Mouse (Mus musculus) cerebellum, adult 2 months (tissue): ENCODE measurements around the gene Cfap43. TPM values are rescaled to one million over a fixed set of nuclear protein-coding genes. Genes with fewer than 3 reads are reported as not detected.
A peak's percentile ranks its signal among the peaks of the same experiment; 100 is the strongest.

Experiments used
- DNase-seq, 2 experiments: peaks; one replicate each; pipeline ENCODE4 v3.0.0; 2021
- H3K27ac ChIP-seq: fragments of 200-500 bp; 2 replicates; pipeline ENCODE4 v1.5.1; 2012; ENCODE audit warnings: low read length, control low read depth, inconsistent platforms; ENCODE audit not compliant: insufficient read depth
- H3K27me3 ChIP-seq: fragments of 200-500 bp; 2 replicates; pipeline ENCODE4 v1.6.1; 2012; ENCODE audit warnings: inconsistent platforms, mild to moderate bottlenecking, low read length, moderate library complexity; ENCODE audit not compliant: control insufficient read depth, insufficient read depth
- H3K4me1 ChIP-seq: fragments of 200-500 bp; 2 replicates; pipeline ENCODE4 v1.6.1; 2011; ENCODE audit warnings: low read length; ENCODE audit not compliant: control insufficient read depth, insufficient read depth
- H3K4me3 ChIP-seq: fragments of 200-500 bp; replicated peaks from 2 replicates; pipeline ENCODE3; 2011; ENCODE audit warnings: mild to moderate bottlenecking, low read depth, low read length, control low read depth; ENCODE audit not compliant: insufficient read depth
- CTCF ChIP-seq: fragments of 200-500 bp; IDR thresholded peaks from 2 replicates; pipeline ENCODE4 v1.5.1; 2011; ENCODE audit warnings: low read depth, mild to moderate bottlenecking, control low read depth, low read length, moderate library complexity, borderline replicate concordance; ENCODE audit not compliant: insufficient read depth
- POLR2A ChIP-seq: fragments of 200-500 bp; IDR thresholded peaks from 2 replicates; pipeline ENCODE4 v1.6.1; 2011; ENCODE audit warnings: low read length, control low read depth, borderline replicate concordance; ENCODE audit not compliant: insufficient read depth
- WGBS: fragments of 180-500 bp; shearing (Covaris S2); methylation state at CpG from one replicate; pipeline ENCODE4 v1.1.7; 2018; 5-methylcytosine and 5-hydroxymethylcytosine counted together
- polyA plus RNA-seq: library from polyadenylated mRNA; depleted of rRNA; stranded (reverse); fragments of >200 nt; gene quantifications from 2 replicates; pipeline ENCODE4 v1.2.3, GENCODE M21; 2012

Cfap43 gene
- polyA plus RNA-seq, 1 experiment = 1.00 TPM

GRCm38 (mm10) chr19:47814721-47815120 lies 104.4 kb downstream of the Cfap43 start:
- Histone ChIP-seq H3K27me3 (no peaks in the 10 kb centered on the region), H3K27ac (no peak overlapping the region), H3K4me3 (no peak overlapping the region), H3K4me1 (no peaks in the 10 kb centered on the region)
- no peak for DNase-seq
- TF ChIP-seq POLR2A (no peak), CTCF (no peak)
- 91% methylated on average over 5 of the region's 5 CpGs for WGBS

GRCm38 (mm10) chr19:47812091-47812490 lies 107.0 kb downstream of the Cfap43 start:
- H3K27me3 ChIP-seq = no peaks in the 10 kb centered on the region
- TF ChIP-seq CTCF (no peak), POLR2A (no peak)
- no peak overlapping the region for H3K4me3 ChIP-seq
- WGBS = 73% methylated on average over 10 of the region's 10 CpGs
- H3K4me1 ChIP-seq = no peaks in the 10 kb centered on the region
- DNase-seq = no peak
- H3K27ac ChIP-seq = no peak overlapping the region

- no peak for DNase-seq
- Histone ChIP-seq H3K4me1 (no peaks in the 10 kb centered on the region), H3K27me3 (no peaks in the 10 kb centered on the region; the same call in 1 of the 2 replicates), H3K4me3 (no peak overlapping the region), H3K27ac (no peak overlapping the region)
- TF ChIP-seq POLR2A = no peak
- no peak for TF ChIP-seq CTCF
- 71% methylated on average over 10 of the region's 10 CpGs for WGBS
Measured at GRCm38 (mm10) chr19:47798583-47798982, 120.5 kb downstream of the Cfap43 start.

- no peaks in the 10 kb centered on the region; the same call in 1 of the 2 replicates for H3K27me3 ChIP-seq
- WGBS = 39% methylated on average over 7 of the region's 7 CpGs
Measured at GRCm38 (mm10) chr19:47796699-47797098, 122.4 kb downstream of the Cfap43 start.

GRCm38 (mm10) chr19:47795009-47795728 lies 123.9 kb downstream of the Cfap43 start:
- Histone ChIP-seq H3K27ac (no peak overlapping the region), H3K27me3 (no peaks in the 10 kb centered on the region; the same call in 1 of the 2 replicates), H3K4me1 (no peaks in the 10 kb centered on the region), H3K4me3 (no peak overlapping the region)
- 25% methylated on average over 15 of the region's 15 CpGs for WGBS
- peak; percentile 47 to 56 for DNase-seq
- TF ChIP-seq POLR2A (no peak), CTCF (peak; percentile 53; the same call in 1 of the 2 replicates)

More at GRCm38 (mm10) chr19:47796699-47797098, 122.4 kb downstream of the Cfap43 start:
- Histone ChIP-seq H3K27ac (no peak overlapping the region), H3K4me3 (no peak overlapping the region), H3K4me1 (no peaks in the 10 kb centered on the region)
- no peak for DNase-seq
- TF ChIP-seq CTCF (no peak), POLR2A (no peak)

GRCm38 (mm10) chr19:47794331-47794730 lies 124.8 kb downstream of the Cfap43 start:
- Histone ChIP-seq H3K4me3 (no peak overlapping the region), H3K27me3 (no peaks in the 10 kb centered on the region; the same call in 1 of the 2 replicates), H3K4me1 (no peaks in the 10 kb centered on the region), H3K27ac (no peak overlapping the region)
- 20% methylated on average over 5 of the region's 5 CpGs for WGBS
- TF ChIP-seq POLR2A = no peak
- TF ChIP-seq CTCF = no peak
- no peak for DNase-seq

GRCm38 (mm10) chr19:47790316-47791020 lies 128.6 kb downstream of the Cfap43 start:
- WGBS = 93% methylated on average over 11 of the region's 11 CpGs
- no peaks in the 10 kb centered on the region for H3K27me3 ChIP-seq
- DNase-seq = no peak
- no peak overlapping the region for H3K4me3 ChIP-seq
- no peaks in the 10 kb centered on the region for H3K4me1 ChIP-seq
- TF ChIP-seq POLR2A (no peak), CTCF (no peak)
- no peak overlapping the region for H3K27ac ChIP-seq
